9 mouse cellular contexts compared by ENCODE assay signal in the genomic region with DNA sequence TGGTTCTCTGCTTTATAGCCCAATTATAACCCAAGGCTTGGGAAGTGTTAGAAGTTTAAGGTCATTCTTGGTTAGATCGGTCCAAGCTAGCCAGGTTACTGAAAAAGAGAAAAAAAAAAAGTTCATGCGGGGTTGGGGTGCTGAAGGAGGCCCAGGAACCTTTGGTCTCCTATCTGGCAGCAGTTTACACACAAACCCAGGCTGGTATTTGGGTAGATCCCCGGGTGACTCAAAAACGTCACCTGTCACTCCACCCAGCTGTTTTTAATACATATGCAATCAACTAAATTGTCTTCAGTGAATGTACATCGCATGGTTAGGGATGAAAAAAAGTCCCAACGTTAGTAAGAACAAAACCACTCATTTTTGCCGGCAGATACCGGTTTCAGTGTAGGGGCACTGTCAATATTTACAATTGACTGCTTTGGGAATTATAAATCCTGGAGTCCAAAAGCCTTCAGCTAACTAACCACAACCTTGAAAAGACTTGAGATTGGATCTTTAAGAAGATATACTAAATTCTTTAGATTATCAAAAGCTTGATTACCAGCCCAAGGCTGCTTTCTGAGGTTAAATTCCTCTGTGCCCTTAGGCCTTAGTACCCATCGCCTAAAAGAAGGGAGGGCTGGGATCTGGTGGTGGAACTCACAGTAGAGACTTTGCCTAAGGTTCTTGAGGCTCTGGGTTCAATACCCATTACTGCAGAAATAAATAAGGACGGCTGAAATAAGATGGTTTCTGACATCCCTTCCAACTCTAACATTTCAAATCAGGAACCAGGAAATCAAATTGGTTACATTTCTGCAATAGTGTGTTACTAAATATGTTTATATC. TPM values are rescaled to one million over a fixed set of nuclear protein-coding genes. Genes with fewer than 3 reads are reported as not detected.
A peak's percentile ranks its signal among the peaks of the same experiment; 100 is the strongest.
DNase-seq lines count a peak whose midpoint lies in the region; ATAC-seq and TF ChIP-seq lines count a peak whose summit lies in the region.
"Had no signal": no experiment of that assay in that cellular context is flagged by ENCODE, and none has a peak within 500 bp of the region (broad histone marks: within the 10 kb centered on the region; RNA-seq: fewer than 3 reads in every experiment).

No protein-coding gene starts in this region.

- no peak for ATAC-seq in heart, embryonic 14.5 days (ENCODE audit: insufficient number of reproducible peaks, insufficient read depth, low FRiP score, low read depth)
- no peak for ATAC-seq in lung, embryonic 16.5 days (ENCODE audit: low read depth)

- no peak for TF ChIP-seq POLR2A in ES-Bruce4 (IDR thresholded peaks at IDR 0.05; ENCODE audit: insufficient read depth, low read length)

- no peak for DNase-seq in heart, postnatal 36 days
- DNase-seq in lung, postnatal 10 days, result no peak
- no peak for DNase-seq in retina, embryonic 14.5 days (ENCODE audit: low spot score)
- no peak for DNase-seq in thymus, postnatal 10 days (ENCODE audit: low spot score in 2 of 2)

- peaks cover 11 to 34% of the 10 kb centered on the region in 2 experiments for H3K4me1 ChIP-seq in heart, embryonic 14.5 days (ENCODE audit: control insufficient read depth in 2 of 2, insufficient read depth in 2 of 2, low read length in 2 of 2)
- H3K4me1 ChIP-seq in lung, embryonic 16.5 days (replicated peaks; ENCODE audit: control insufficient read depth, insufficient read depth, low read length), result peaks cover 21% of the 10 kb centered on the region
- H3K4me1 ChIP-seq in ES-Bruce4 (ENCODE audit: control insufficient read depth, insufficient read depth, low read length), result peaks cover 2% of the 10 kb centered on the region

- intact Hi-C loops in heart, postnatal 36 days (cut with DNase I), result loop anchor here (10.0 kb wide), 1 partner anchor 100 kb away; no protein-coding TSS in a partner anchor

- peak overlapping the region in 1 of 2 experiments; percentile 83; a peak in 2 of 4 replicates for H3K27ac ChIP-seq in heart, embryonic 14.5 days (replicated peaks in 1 of 2; ENCODE audit: control insufficient read depth in 1 of 2, insufficient read depth in 1 of 2, low read depth in 2 of 2, low read length in 2 of 2)
- H3K27ac ChIP-seq in lung, embryonic 16.5 days (ENCODE audit: low read length), result peak overlapping the region; percentile 50; the same call in 1 of the 2 replicates
- H3K27ac ChIP-seq in ES-Bruce4 (ENCODE audit: insufficient read depth, low read length), result no peak overlapping the region
- peak overlapping the region; percentile 15; the same call in 1 of the 2 replicates for H3K27ac ChIP-seq in macrophage

- no peak overlapping the region for H3K4me3 ChIP-seq in heart, embryonic 14.5 days (ENCODE audit: control insufficient read depth in 1 of 2, insufficient read depth in 1 of 2, low read depth in 1 of 2, low read length in 2 of 2)
- H3K4me3 ChIP-seq in lung, embryonic 16.5 days (ENCODE audit: low read length), result no peak overlapping the region
- H3K4me3 ChIP-seq in ES-Bruce4 (ENCODE audit: low read depth, low read length) (no peak overlapping the region), macrophage (ENCODE audit: inconsistent target) (no peak overlapping the region)

- peaks cover 9% of the 10 kb centered on the region; the same call in 1 of the 2 replicates for H3K79me2 ChIP-seq in macrophage (ENCODE audit: inconsistent target)

- no peak for TF ChIP-seq CTCF in ES-Bruce4 (IDR thresholded peaks at IDR 0.05; ENCODE audit: low read depth, low read length)

- no peaks in the 10 kb centered on the region for H3K27me3 ChIP-seq in heart, embryonic 14.5 days (ENCODE audit: control insufficient read depth, insufficient read depth, low read length)
- no peaks in the 10 kb centered on the region for H3K27me3 ChIP-seq in lung, embryonic 16.5 days (ENCODE audit: control insufficient read depth, insufficient read depth, low read depth, low read length)
- no peaks in the 10 kb centered on the region for H3K27me3 ChIP-seq in ES-Bruce4 (ENCODE audit: control insufficient read depth, insufficient read depth, low read length, poor library complexity, severe bottlenecking)

- WGBS in heart, embryonic 14.5 days, result 53% methylated on average over 10 of the region's 10 CpGs
- 36% methylated on average over 10 of the region's 10 CpGs for WGBS in lung, embryonic 16.5 days
- 61% methylated on average over 10 of the region's 10 CpGs for WGBS in macrophage (ENCODE audit: missing documents)

- H3K9ac ChIP-seq in heart, embryonic 14.5 days (ENCODE audit: low read length), result peak overlapping the region; percentile 67; the same call in 1 of the 2 replicates
- no peak overlapping the region for H3K9ac ChIP-seq in lung, embryonic 16.5 days (ENCODE audit: low read length)
- 0 out of 2 replicates have a peak overlapping the region, but pooled peaks have one; percentile 65 for H3K9ac ChIP-seq in ES-Bruce4 (ENCODE audit: low read depth, poor library complexity, severe bottlenecking)

- peak overlapping the region; percentile 82; the same call in 1 of the 2 replicates for H3K4me2 ChIP-seq in heart, embryonic 14.5 days (ENCODE audit: low read length)
- no peak overlapping the region for H3K4me2 ChIP-seq in lung, embryonic 16.5 days (ENCODE audit: low read depth, low read length)

- H3K9me3 ChIP-seq in heart, embryonic 14.5 days (ENCODE audit: control insufficient read depth, low read length), result no peaks in the 10 kb centered on the region
- H3K9me3 ChIP-seq in lung, embryonic 16.5 days (ENCODE audit: control insufficient read depth, low read length), result no peaks in the 10 kb centered on the region
- H3K9me3 ChIP-seq in ES-Bruce4 (replicated peaks; ENCODE audit: control insufficient read depth, insufficient read depth, low read length, poor library complexity, severe bottlenecking), result no peaks in the 10 kb centered on the region
- H3K9me3 ChIP-seq: hindbrain, embryonic 13.5 days had no signal

- TF ChIP-seq EP300 in ES-Bruce4 (IDR thresholded peaks at IDR 0.05; ENCODE audit: insufficient read depth, low read depth, low read length), result no peak

- peaks cover 5% of the 10 kb centered on the region; the same call in 1 of the 2 replicates for H3K36me3 ChIP-seq in heart, embryonic 14.5 days (ENCODE audit: control insufficient read depth, insufficient read depth, low read length)
- H3K36me3 ChIP-seq in lung, embryonic 16.5 days (ENCODE audit: control insufficient read depth, insufficient read depth, low read length), result no peaks in the 10 kb centered on the region
- H3K36me3 ChIP-seq in ES-Bruce4 (ENCODE audit: control insufficient read depth, insufficient read depth, low read length, poor library complexity, severe bottlenecking), result no peaks in the 10 kb centered on the region
- no peaks in the 10 kb centered on the region for H3K36me3 ChIP-seq in macrophage (ENCODE audit: inconsistent target)
- H3K36me3 ChIP-seq: hindbrain, embryonic 13.5 days had no signal

RNA-seq across cellular contexts. Expression of a gene that starts 1.5 kb away (rescaled TPM):
- 22.8 and 23.5 TPM in 2 replicates for polyA plus RNA-seq in heart, embryonic 14.5 days (2014; fragmentation: Nextera tagmentation; extraction: Ambion mirVana)
- total RNA-seq in heart, postnatal 36 days (2021), result 10 to 100 TPM; 11.1 to 31.6 TPM
- 11.4 and 11.8 TPM in 2 replicates for polyA plus RNA-seq in lung, embryonic 16.5 days (2015; fragmentation: Nextera tagmentation; extraction: Ambion mirVana)
- polyA plus RNA-seq in ES-Bruce4 (2011; ENCODE audit: insufficient read depth, insufficient read length, low read depth, missing spikeins) (6.2 and 6.9 TPM in 2 replicates), macrophage (2018) (1.1 to 6.4 TPM (median 4.0 TPM) in 3 replicates)
- total RNA-seq in macrophage (2018; cell fraction: chromatin; rRNA removed), result 10 to 100 TPM in 2 of 26 experiments, 1 to 10 TPM in 19, under 1 TPM in 5; 0.65 to 14.1 (median 3.8) TPM
- total RNA-seq in macrophage (2018; cell fraction: cytosol; rRNA removed), result 1 to 10 TPM in 25 of 26 experiments, under 1 TPM in 1; 0.84 to 9.4 (median 3.3) TPM
- 10 to 100 TPM in 4 of 26 experiments, 1 to 10 TPM in 22; 1.4 to 14.7 (median 3.7) TPM for total RNA-seq in macrophage (2018; cell fraction: nucleus; rRNA removed)
